Mouse (Mus musculus): ENCODE results near the gene Nlrc5. TPM values are rescaled to one million over a fixed set of nuclear protein-coding genes. Genes with fewer than 3 reads are reported as not detected.
A peak's percentile ranks its signal among the peaks of the same experiment; 100 is the strongest.
"Not testable (repeated sequence)": the region's sequence is repeated elsewhere in the genome, so short reads cannot be mapped to it uniquely, and the experiment has no call there.

Nlrc5 gene
- polyA plus RNA-seq, 1 experiment from 2014 or later: 0.47 TPM

DNA sequence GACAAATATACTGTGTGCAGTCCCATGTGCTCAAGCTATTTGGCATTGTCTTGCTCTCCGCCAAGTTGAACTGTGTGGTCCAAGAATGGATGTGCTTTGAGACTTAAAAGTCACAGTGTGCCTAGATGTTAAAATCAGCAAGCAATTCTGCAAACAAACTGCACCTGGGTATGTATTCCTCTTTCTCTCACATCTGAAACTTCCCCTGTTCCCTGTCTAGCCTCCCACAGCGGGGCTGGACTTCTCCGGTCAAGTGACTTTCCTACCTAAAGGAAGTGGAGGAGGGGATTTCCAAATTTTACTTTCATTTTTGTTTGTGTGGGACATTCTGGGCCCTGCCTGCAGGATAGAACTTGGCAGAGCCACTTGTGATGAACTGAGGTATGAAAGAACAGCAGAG is 9.0 kb downstream of the Nlrc5 start:
- H3K9ac ChIP-seq (ENCODE audit: low read depth, low read length): no peak overlapping the region
- H3K4me2 ChIP-seq (ENCODE audit: low read depth, low read length): no peak overlapping the region
- no peak overlapping the region for H3K27ac ChIP-seq (ENCODE audit: low read length)
- no peak overlapping the region for H3K4me3 ChIP-seq (ENCODE audit: low read depth, low read length)
- H3K4me1 ChIP-seq (ENCODE audit: control insufficient read depth, low read depth, low read length): no peaks in the 10 kb centered on the region
- H3K27me3 ChIP-seq (ENCODE audit: control insufficient read depth, insufficient read depth, low read depth, low read length): no peaks in the 10 kb centered on the region
- ATAC-seq (ENCODE audit: low read depth): no peak
- WGBS (ENCODE audit: insufficient replicate concordance): 70% methylated on average over 3 of the region's 3 CpGs
- H3K36me3 ChIP-seq (ENCODE audit: control insufficient read depth, insufficient read depth): no peaks in the 10 kb centered on the region
- no peaks in the 10 kb centered on the region for H3K9me3 ChIP-seq (replicated peaks; ENCODE audit: control insufficient read depth, low read length)

DNA sequence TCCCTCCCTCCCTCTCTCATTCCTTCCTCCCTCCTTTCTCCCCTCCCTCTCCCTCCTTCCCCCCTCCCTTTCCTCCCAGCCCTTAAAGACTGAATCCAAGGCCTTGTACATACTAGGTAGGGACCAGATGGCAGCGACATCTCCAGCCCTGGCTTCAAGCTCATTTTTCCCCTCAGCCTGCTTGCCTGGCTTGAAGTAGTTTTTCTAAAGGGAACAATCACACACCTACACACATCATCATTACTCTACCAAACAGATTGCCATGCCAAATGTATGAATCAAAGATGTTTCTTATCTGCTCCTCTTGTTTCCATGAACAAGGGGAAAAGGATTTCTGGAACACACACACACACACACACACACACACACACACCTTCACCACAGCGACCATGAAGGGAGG is 10.3 kb downstream of the Nlrc5 start:
- ATAC-seq (ENCODE audit: low read depth): no peak
- WGBS (ENCODE audit: insufficient replicate concordance): 53% methylated on average over 2 of the region's 2 CpGs
- Histone ChIP-seq H3K4me3 (ENCODE audit: low read depth, low read length) (no peak overlapping the region), H3K9ac (ENCODE audit: low read depth, low read length) (no peak overlapping the region), H3K27ac (ENCODE audit: low read length) (no peak overlapping the region), H3K9me3 (replicated peaks; ENCODE audit: control insufficient read depth, low read length) (no peaks in the 10 kb centered on the region), H3K4me2 (ENCODE audit: low read depth, low read length) (no peak overlapping the region), H3K36me3 (ENCODE audit: control insufficient read depth, insufficient read depth) (no peaks in the 10 kb centered on the region), H3K4me1 (ENCODE audit: control insufficient read depth, low read depth, low read length) (no peaks in the 10 kb centered on the region), H3K27me3 (ENCODE audit: control insufficient read depth, insufficient read depth, low read depth, low read length) (no peaks in the 10 kb centered on the region)

DNA sequence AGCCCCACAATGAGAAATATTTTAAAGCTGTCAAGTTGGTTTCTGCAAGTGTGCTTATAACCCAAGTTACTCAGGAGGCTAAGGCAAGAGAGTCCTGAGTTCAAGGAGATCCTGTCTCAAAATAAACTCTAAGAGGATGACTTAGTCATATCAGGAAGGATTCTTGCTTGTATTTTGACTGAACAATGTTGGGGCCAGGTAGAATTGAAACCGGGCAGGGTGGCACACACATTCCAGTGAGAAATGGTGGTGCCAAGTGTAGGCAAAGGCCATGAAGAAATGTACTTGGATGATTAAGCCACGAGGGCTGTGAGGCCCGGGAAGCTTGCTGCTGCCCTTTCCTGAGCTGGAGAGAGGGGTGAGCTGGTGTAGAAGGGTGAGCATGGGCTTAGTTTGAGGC is 13.0 kb downstream of the Nlrc5 start:
- H3K4me3 ChIP-seq (ENCODE audit: low read depth, low read length): no peak overlapping the region
- 49% methylated on average over 3 of the region's 3 CpGs for WGBS (ENCODE audit: insufficient replicate concordance)
- no peaks in the 10 kb centered on the region for H3K36me3 ChIP-seq (ENCODE audit: control insufficient read depth, insufficient read depth)
- H3K4me2 ChIP-seq (ENCODE audit: low read depth, low read length): no peak overlapping the region
- H3K27me3 ChIP-seq (ENCODE audit: control insufficient read depth, insufficient read depth, low read depth, low read length): no peaks in the 10 kb centered on the region
- H3K27ac ChIP-seq (ENCODE audit: low read length): no peak overlapping the region
- no peaks in the 10 kb centered on the region for H3K9me3 ChIP-seq (replicated peaks; ENCODE audit: control insufficient read depth, low read length)
- no peak overlapping the region for H3K9ac ChIP-seq (ENCODE audit: low read depth, low read length)
- H3K4me1 ChIP-seq (ENCODE audit: control insufficient read depth, low read depth, low read length): no peaks in the 10 kb centered on the region
- no peak for ATAC-seq (ENCODE audit: low read depth)

DNA sequence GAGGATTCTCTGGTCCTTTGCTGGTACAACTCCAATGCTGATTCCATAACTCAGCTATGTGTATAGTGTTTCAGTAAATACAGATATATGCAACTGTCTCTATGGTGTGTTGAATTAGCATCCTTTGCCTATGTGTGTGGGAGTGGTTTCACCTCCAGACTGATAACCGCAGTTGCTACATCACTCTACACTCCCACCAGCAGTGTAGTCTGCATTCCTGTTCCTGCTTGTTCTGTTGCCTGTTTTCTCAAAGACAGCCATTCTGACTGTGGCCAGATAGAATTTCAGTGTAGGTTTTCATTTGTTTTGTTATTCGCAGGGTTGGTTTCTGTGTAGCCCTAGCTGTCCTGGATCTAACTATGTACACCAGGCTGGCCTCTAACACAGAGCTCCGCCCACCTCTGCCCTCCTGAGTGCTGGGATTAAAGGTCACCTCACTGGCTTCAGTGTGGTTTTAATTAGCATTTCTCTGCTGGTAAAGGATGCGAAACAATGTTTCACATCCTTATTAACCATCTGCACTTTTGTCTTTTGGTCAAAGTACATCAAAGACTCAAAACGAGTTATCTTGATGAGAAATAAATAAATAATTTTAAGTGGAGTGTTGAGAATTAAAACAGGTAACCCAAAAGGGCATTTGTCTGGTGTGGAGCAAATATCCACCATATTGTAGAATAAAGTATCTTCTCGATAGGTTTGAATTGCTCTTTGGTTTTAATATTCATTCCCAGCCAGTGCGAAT is 13.6 kb downstream of the Nlrc5 start:
- Histone ChIP-seq H3K4me3 (ENCODE audit: low read depth, low read length) (no peak overlapping the region), H3K4me2 (ENCODE audit: low read depth, low read length) (no peak overlapping the region), H3K9me3 (replicated peaks; ENCODE audit: control insufficient read depth, low read length) (no peaks in the 10 kb centered on the region), H3K9ac (ENCODE audit: low read depth, low read length) (no peak overlapping the region), H3K27ac (ENCODE audit: low read length) (no peak overlapping the region), H3K36me3 (ENCODE audit: control insufficient read depth, insufficient read depth) (no peaks in the 10 kb centered on the region), H3K27me3 (ENCODE audit: control insufficient read depth, insufficient read depth, low read depth, low read length) (no peaks in the 10 kb centered on the region), H3K4me1 (ENCODE audit: control insufficient read depth, low read depth, low read length) (no peaks in the 10 kb centered on the region)
- WGBS (ENCODE audit: insufficient replicate concordance): 60% methylated on average over 7 of the region's 7 CpGs
- ATAC-seq (ENCODE audit: low read depth): no peak

DNA sequence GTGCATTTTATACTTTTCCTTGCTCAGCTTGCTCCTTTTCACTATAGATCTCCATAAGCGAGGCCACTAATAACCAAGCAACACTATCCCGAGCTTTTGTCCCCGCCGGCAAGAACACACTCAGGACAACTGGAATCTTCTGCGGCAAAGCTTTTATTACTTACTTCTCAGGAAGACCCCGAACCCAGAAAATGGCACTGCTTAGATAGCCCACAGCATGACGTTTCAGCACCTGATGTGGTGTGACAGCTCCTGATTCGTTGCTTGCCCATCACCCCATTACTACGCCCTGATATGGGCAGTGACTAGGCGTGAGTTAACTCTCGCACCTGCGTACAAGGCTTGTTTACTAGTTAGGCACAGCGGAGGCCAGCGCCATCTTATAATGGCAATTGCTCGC is 18.8 kb downstream of the Nlrc5 start:
- not testable (repeated sequence) for H3K4me1 ChIP-seq (ENCODE audit: control insufficient read depth, low read depth, low read length); H3K9ac ChIP-seq (ENCODE audit: low read depth, low read length); H3K27ac ChIP-seq (ENCODE audit: low read length); H3K4me3 ChIP-seq (ENCODE audit: low read depth, low read length); H3K9me3 ChIP-seq (replicated peaks; ENCODE audit: control insufficient read depth, low read length); ATAC-seq (ENCODE audit: low read depth); H3K36me3 ChIP-seq (ENCODE audit: control insufficient read depth, insufficient read depth); H3K4me2 ChIP-seq (ENCODE audit: low read depth, low read length); H3K27me3 ChIP-seq (ENCODE audit: control insufficient read depth, insufficient read depth, low read depth, low read length)
- 73% methylated on average over 15 of the region's 15 CpGs for whole genome bisulfite sequencing (ENCODE audit: insufficient replicate concordance)

DNA sequence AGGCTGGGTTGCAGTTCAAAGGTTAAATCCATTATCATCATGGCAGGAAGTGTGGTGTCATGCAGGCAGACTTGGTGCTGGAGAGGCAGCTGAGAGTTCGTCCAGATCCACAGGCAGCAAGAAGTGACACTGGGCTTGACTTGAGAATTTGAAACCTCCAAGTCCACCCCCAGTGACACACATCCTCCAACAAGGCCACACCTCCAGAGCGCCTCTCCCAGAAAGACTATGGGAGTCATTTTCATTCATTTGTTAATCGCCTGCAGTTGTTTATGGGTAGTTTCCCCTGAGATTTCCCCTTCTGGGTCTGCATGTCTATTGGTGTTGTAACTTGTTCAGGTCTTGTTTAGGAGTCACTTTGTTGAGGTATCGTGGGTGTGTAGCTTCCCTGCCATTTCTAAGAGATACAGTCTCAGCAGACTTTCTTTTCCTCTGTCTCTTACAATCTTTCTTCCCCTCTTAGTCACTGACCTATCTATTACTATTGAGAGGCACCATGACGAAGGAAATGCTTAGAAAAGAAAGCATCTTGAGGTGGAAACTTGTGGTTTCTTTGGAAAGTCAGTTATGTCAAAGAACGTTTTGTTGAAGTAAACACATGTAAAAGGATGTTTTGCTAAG is 19.8 kb downstream of the Nlrc5 start:
- Histone ChIP-seq H3K9ac (ENCODE audit: low read depth, low read length) (no peak overlapping the region), H3K27ac (ENCODE audit: low read length) (no peak overlapping the region), H3K27me3 (ENCODE audit: control insufficient read depth, insufficient read depth, low read depth, low read length) (no peaks in the 10 kb centered on the region), H3K36me3 (ENCODE audit: control insufficient read depth, insufficient read depth) (no peaks in the 10 kb centered on the region), H3K9me3 (replicated peaks; ENCODE audit: control insufficient read depth, low read length) (no peaks in the 10 kb centered on the region), H3K4me2 (ENCODE audit: low read depth, low read length) (no peak overlapping the region), H3K4me3 (ENCODE audit: low read depth, low read length) (no peak overlapping the region), H3K4me1 (ENCODE audit: control insufficient read depth, low read depth, low read length) (no peaks in the 10 kb centered on the region)
- WGBS (ENCODE audit: insufficient replicate concordance): 58% methylated on average over 6 of the region's 6 CpGs
- no peak for ATAC-seq (ENCODE audit: low read depth)

DNA sequence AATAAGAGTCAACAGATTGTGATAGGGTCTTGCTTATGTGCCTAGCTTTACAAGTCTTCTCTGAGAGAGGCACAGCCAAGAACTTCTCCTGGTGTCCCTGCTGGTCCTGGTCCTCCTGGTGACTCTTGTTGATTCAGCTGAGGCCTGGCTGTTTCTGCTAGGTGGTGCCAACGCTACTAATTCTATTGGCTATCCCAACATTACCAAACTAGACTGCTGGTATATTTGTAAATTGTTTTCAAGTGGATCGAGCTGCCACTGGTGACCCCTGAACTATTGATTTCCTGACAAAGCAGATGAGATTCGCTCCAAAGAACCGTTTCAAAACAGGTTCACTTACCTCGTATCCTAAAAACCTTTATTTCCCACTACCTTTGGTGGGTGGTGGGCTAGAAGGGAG is 20.7 kb downstream of the Nlrc5 start:
- WGBS (ENCODE audit: insufficient replicate concordance): 48% methylated on average over 5 of the region's 5 CpGs
- Histone ChIP-seq H3K36me3 (ENCODE audit: control insufficient read depth, insufficient read depth) (no peaks in the 10 kb centered on the region), H3K27ac (ENCODE audit: low read length) (no peak overlapping the region), H3K4me3 (ENCODE audit: low read depth, low read length) (no peak overlapping the region), H3K4me1 (ENCODE audit: control insufficient read depth, low read depth, low read length) (no peaks in the 10 kb centered on the region), H3K27me3 (ENCODE audit: control insufficient read depth, insufficient read depth, low read depth, low read length) (no peaks in the 10 kb centered on the region), H3K4me2 (ENCODE audit: low read depth, low read length) (no peak overlapping the region), H3K9me3 (replicated peaks; ENCODE audit: control insufficient read depth, low read length) (no peaks in the 10 kb centered on the region), H3K9ac (ENCODE audit: low read depth, low read length) (no peak overlapping the region)
- ATAC-seq (ENCODE audit: low read depth): peak; percentile 51; the same call in 1 of the 2 replicates

DNA sequence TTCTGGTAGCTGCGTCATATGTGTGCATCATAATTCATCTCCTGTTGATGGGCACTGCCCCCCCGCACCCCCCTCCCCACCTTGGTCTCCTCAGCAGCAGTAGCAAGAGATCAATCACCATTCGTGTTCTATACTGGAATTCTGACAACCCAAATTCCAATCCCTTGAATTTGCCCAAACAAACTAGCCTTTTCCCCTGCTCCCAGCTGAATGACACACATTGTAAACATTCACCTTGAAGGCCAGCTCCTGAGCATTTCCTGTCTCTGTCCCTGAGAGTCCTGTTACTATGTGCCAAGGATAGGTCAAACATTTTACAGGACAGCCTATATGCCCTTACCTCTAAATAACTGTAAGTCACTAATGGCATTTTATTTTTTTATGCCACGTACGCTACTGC is 21.9 kb downstream of the Nlrc5 start:
- Histone ChIP-seq H3K27me3 (ENCODE audit: control insufficient read depth, insufficient read depth, low read depth, low read length) (no peaks in the 10 kb centered on the region), H3K36me3 (ENCODE audit: control insufficient read depth, insufficient read depth) (no peaks in the 10 kb centered on the region), H3K27ac (ENCODE audit: low read length) (no peak overlapping the region), H3K9me3 (replicated peaks; ENCODE audit: control insufficient read depth, low read length) (no peaks in the 10 kb centered on the region), H3K4me3 (ENCODE audit: low read depth, low read length) (no peak overlapping the region), H3K4me2 (ENCODE audit: low read depth, low read length) (no peak overlapping the region), H3K9ac (ENCODE audit: low read depth, low read length) (no peak overlapping the region), H3K4me1 (ENCODE audit: control insufficient read depth, low read depth, low read length) (no peaks in the 10 kb centered on the region)
- no peak for ATAC-seq (ENCODE audit: low read depth)
- WGBS (ENCODE audit: insufficient replicate concordance): 64% methylated on average over 5 of the region's 5 CpGs

DNA sequence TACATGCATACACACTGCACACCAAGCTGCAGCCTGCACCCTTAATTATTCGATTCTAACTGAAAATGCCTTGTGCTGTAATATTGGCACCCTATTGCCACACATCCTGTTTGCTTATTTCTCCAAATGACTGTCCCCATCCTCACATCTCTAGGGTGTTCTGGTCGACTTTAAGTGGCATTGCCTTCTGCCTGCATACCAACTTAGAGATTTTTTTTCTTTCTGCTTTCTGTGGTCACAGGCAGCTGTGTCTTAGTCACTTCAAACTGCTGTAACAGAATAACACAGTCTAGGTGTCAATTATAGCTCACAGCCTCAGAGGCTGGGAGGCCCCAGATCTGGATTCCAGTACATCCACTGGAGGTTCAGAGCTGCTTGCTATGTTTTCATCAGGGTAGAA is 24.4 kb downstream of the Nlrc5 start:
- Histone ChIP-seq H3K9me3 (replicated peaks; ENCODE audit: control insufficient read depth, low read length) (no peaks in the 10 kb centered on the region), H3K27me3 (ENCODE audit: control insufficient read depth, insufficient read depth, low read depth, low read length) (no peaks in the 10 kb centered on the region), H3K4me2 (ENCODE audit: low read depth, low read length) (no peak overlapping the region), H3K4me1 (ENCODE audit: control insufficient read depth, low read depth, low read length) (no peaks in the 10 kb centered on the region), H3K4me3 (ENCODE audit: low read depth, low read length) (no peak overlapping the region), H3K9ac (ENCODE audit: low read depth, low read length) (no peak overlapping the region), H3K36me3 (ENCODE audit: control insufficient read depth, insufficient read depth) (no peaks in the 10 kb centered on the region), H3K27ac (ENCODE audit: low read length) (no peak overlapping the region)
- WGBS (ENCODE audit: insufficient replicate concordance): 20% methylated on average over 2 of the region's 2 CpGs
- ATAC-seq (ENCODE audit: low read depth): no peak
